Comparison of ENCODE assay signal across 22 mouse cellular contexts in genomic region chr19:24344501-24344900, GRCm38 (mm10).
DNase-seq lines count a peak whose midpoint lies in the region; ATAC-seq lines count a peak whose summit lies in the region.
"Had no signal": no experiment of that assay in that cellular context is flagged by ENCODE, and none has a peak within 500 bp of the region (broad histone marks: within the 10 kb centered on the region; RNA-seq: fewer than 3 reads in every experiment).

No protein-coding gene starts in this region.

- WGBS in forebrain, embryonic 14.5 days, result 91% methylated on average over 8 of the region's 8 CpGs

- H3K36me3 ChIP-seq in forebrain, embryonic 14.5 days (ENCODE audit: control insufficient read depth, insufficient read depth, low read length), result no peaks in the 10 kb centered on the region
- H3K36me3 ChIP-seq: limb, embryonic 13.5 days; neural tube, embryonic 12.5 days had no signal

- ATAC-seq in forebrain, embryonic 14.5 days, result no peak
- ATAC-seq: hindbrain, embryonic 16.5 days; liver, postnatal 0 days; midbrain, embryonic 16.5 days had no signal

- no peak overlapping the region for H3K4me2 ChIP-seq in forebrain, embryonic 14.5 days (ENCODE audit: low read length)
- H3K4me2 ChIP-seq: heart, embryonic 15.5 days; limb, embryonic 13.5 days; liver, embryonic 11.5 days; neural tube, embryonic 12.5 days had no signal

- no peak overlapping the region for H3K4me3 ChIP-seq in forebrain, embryonic 14.5 days (ENCODE audit: low read depth, low read length)
- H3K4me3 ChIP-seq: erythroblast, embryonic 14.5 days; heart, embryonic 15.5 days; layer of hippocampus, adult 2 months; limb, embryonic 13.5 days; myocyte; neural tube, embryonic 12.5 days had no signal

- no peaks in the 10 kb centered on the region for H3K4me1 ChIP-seq in forebrain, embryonic 14.5 days (ENCODE audit: control insufficient read depth, insufficient read depth, low read length)
- H3K4me1 ChIP-seq: limb, embryonic 13.5 days; neural tube, embryonic 12.5 days had no signal

- DNase-seq in 3T3-L1 (ENCODE audit: low read depth, low spot score), result peak; percentile 60
- peak; percentile 20 for DNase-seq in cerebellum, adult 11 months
- DNase-seq in cerebellum, adult 9-10 months, result peak; percentile 56
- peak; percentile 35 to 51 for DNase-seq in cerebellum, postnatal 36 days
- no peak for DNase-seq in adrenal gland, postnatal 4 days (ENCODE audit: low spot score in 2 of 2)
- no peak for DNase-seq in forebrain, embryonic 14.5 days (ENCODE audit: low spot score)
- DNase-seq: adrenal gland, adult 8-10 months; gastrocnemius, postnatal 10 days; kidney, adult 18-20 months; kidney, postnatal 36 days; liver, postnatal 0 days had no signal

- no peak overlapping the region for H3K27ac ChIP-seq in forebrain, embryonic 14.5 days (ENCODE audit: low read depth, low read length)
- H3K27ac ChIP-seq: layer of hippocampus, adult 2 months; limb, embryonic 13.5 days; macrophage; neural tube, embryonic 12.5 days had no signal

- H3K27me3 ChIP-seq in forebrain, embryonic 14.5 days (replicated peaks; ENCODE audit: control insufficient read depth, insufficient read depth, low read length), result no peaks in the 10 kb centered on the region
- H3K27me3 ChIP-seq: heart, embryonic 15.5 days; limb, embryonic 13.5 days; neural tube, embryonic 12.5 days had no signal

- H3K9ac ChIP-seq in forebrain, embryonic 14.5 days (ENCODE audit: low read length), result no peak overlapping the region
- H3K9ac ChIP-seq: heart, embryonic 15.5 days; limb, embryonic 13.5 days; liver, postnatal 0 days; neural tube, embryonic 12.5 days had no signal

- H3K9me3 ChIP-seq in forebrain, embryonic 14.5 days (replicated peaks; ENCODE audit: control insufficient read depth, low read length), result no peaks in the 10 kb centered on the region
- H3K9me3 ChIP-seq: G1E; heart, embryonic 15.5 days; limb, embryonic 13.5 days; neural tube, embryonic 12.5 days had no signal

Comparison
In these comparisons a context has a peak if more than half of its experiments do, and no peak if none do; other contexts are left out.
1. DNase-seq: peak in 3T3-L1 (single experiment), cerebellum, adult 11 months (single experiment), cerebellum, adult 9-10 months (single experiment) and cerebellum, postnatal 36 days (2 of 2); none in adrenal gland, postnatal 4 days (0 of 2) and forebrain, embryonic 14.5 days (single experiment).